Mouse (Mus musculus) neural tube, embryonic 11.5 days (tissue): ENCODE measurements around the gene Alk. TPM values are rescaled to one million over a fixed set of nuclear protein-coding genes. Genes with fewer than 3 reads are reported as not detected.

ENCODE experiments used
- ATAC-seq: fragments of 200-750 bp; cut with Nextera tagmentation; 2 replicates; pipeline ENCODE4 v1.8.0; 2017; ENCODE audit warnings: moderate number of reproducible peaks, mild to moderate bottlenecking, moderate TSS enrichment, moderate library complexity; ENCODE audit not compliant: insufficient read depth, low FRiP score, low TSS enrichment
- DNase-seq: peaks from one replicate; pipeline ENCODE4 v3.0.0-alpha.2; 2015; ENCODE audit warnings: low spot score
- H3K27ac ChIP-seq: fragments of 300-500 bp; sonication (generic); 2 replicates; pipeline ENCODE4 v1.5.1; 2014; ENCODE audit warnings: low read depth, mild to moderate bottlenecking, low read length
- H3K27me3 ChIP-seq: fragments of 300-500 bp; sonication (generic); 2 replicates; pipeline ENCODE4 v1.6.1; 2014; ENCODE audit warnings: mild to moderate bottlenecking, low read length, mixed read lengths; ENCODE audit not compliant: control insufficient read depth, insufficient read depth
- H3K36me3 ChIP-seq: fragments of 300-500 bp; sonication (generic); 2 replicates; pipeline ENCODE4 v1.6.1; 2014; ENCODE audit warnings: mild to moderate bottlenecking, low read length, moderate library complexity, mixed read lengths; ENCODE audit not compliant: control insufficient read depth, insufficient read depth
- H3K4me1 ChIP-seq: fragments of 300-500 bp; sonication (generic); 2 replicates; pipeline ENCODE4 v1.6.1; 2014; ENCODE audit warnings: low read length, mixed read lengths; ENCODE audit not compliant: control insufficient read depth, insufficient read depth
- H3K4me2 ChIP-seq: fragments of 300-500 bp; sonication (generic); 2 replicates; pipeline ENCODE4 v1.6.1; 2014; ENCODE audit warnings: low read depth, mild to moderate bottlenecking, moderate library complexity
- H3K4me3 ChIP-seq: fragments of 300-500 bp; sonication (generic); 2 replicates; pipeline ENCODE4 v1.5.1; 2014; ENCODE audit warnings: low read depth, low read length
- H3K9ac ChIP-seq: fragments of 300-500 bp; sonication (generic); 2 replicates; pipeline ENCODE4 v1.6.1; 2014; ENCODE audit warnings: mild to moderate bottlenecking, low read length
- H3K9me3 ChIP-seq: fragments of 300-500 bp; sonication (generic); 2 replicates; pipeline ENCODE4 v1.6.1; 2016; ENCODE audit warnings: low read length; ENCODE audit not compliant: control insufficient read depth
- WGBS: fragments of 180-500 bp; shearing (Covaris S2); extraction: QIAGEN DNeasy Blood & Tissue Kit; methylation state at CpG from one replicate; pipeline ENCODE4 v1.1.7; 2014; 5-methylcytosine and 5-hydroxymethylcytosine counted together
- polyA plus RNA-seq: library from polyadenylated mRNA; unstranded; fragments of >200 nt; fragmentation: Nextera tagmentation; extraction: Ambion mirVana; gene quantifications from 2 replicates; pipeline ENCODE4 v1.2.1, GENCODE M21; 2014

Gene Alk
- polyA plus RNA-seq, 1 experiment from 2014 or later = 0.40 TPM

DNA sequence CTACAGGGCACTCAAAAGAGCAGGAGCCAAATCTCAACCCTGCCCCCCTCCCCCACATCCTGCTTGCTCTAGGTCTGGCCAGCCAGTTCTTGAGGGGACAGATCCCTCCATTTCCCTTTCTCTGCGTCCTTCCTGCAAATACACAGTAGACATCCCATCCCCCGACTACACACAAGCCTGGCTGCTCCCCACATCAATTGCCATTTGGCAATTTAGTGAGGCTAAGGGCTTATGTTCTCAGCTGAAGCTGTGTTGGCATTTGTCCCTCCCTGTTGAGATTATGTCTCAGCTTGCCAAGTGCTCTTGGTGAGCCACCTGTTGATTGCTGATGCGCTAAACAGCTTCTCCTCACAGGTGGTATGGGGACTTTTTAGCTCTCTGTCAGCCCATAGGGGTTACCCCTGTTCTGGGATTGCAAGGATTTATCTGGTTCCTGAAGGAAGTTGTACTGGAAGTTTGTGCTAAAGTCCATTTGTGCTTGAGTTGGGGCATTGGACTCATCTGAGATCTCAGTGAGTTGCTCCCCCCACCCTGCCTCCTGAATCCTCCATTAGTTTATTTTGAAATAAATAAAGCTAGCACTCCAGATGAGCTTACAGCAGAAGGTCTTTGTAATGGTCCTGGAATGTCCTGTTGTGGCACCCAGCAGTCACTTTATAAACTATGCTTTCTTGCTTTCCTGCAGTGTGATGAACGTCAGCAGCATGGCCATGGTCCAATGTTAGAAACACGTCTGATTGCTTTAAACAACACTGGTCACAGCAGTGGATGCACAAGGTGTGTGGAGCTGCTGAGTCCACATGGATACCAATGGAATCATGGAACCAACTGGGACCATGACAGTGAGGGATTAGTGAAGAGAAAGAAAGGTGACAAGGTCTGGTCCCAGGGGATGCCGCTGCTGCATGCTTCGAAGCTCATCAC is 353.7 kb downstream of the Alk start:
- Histone ChIP-seq H3K4me3 (no peak overlapping the region), H3K9ac (no peak overlapping the region)
- no peak for DNase-seq

GRCm38 (mm10) chr17:72242036-72242435 is 362.4 kb downstream of the Alk start:
- H3K4me3 ChIP-seq = no peak overlapping the region
- peak; percentile 20 for DNase-seq
- no peaks in the 10 kb centered on the region for H3K27me3 ChIP-seq
- no peaks in the 10 kb centered on the region for H3K4me1 ChIP-seq
- no peak overlapping the region for H3K4me2 ChIP-seq
- H3K36me3 ChIP-seq = no peaks in the 10 kb centered on the region
- H3K27ac ChIP-seq = no peak overlapping the region
- H3K9ac ChIP-seq = no peak overlapping the region
- no peaks in the 10 kb centered on the region for H3K9me3 ChIP-seq
- ATAC-seq = no peak
- WGBS = 43% methylated on average over 4 of the region's 4 CpGs

More for the DNA sequence above, 353.7 kb downstream of the Alk start:
- no peaks in the 10 kb centered on the region for H3K27me3 ChIP-seq
- 70% methylated on average over 7 of the region's 7 CpGs for WGBS
- no peaks in the 10 kb centered on the region for H3K4me1 ChIP-seq
- no peak overlapping the region for H3K27ac ChIP-seq
- no peak for ATAC-seq
- H3K36me3 ChIP-seq = no peaks in the 10 kb centered on the region
- no peak overlapping the region for H3K4me2 ChIP-seq
- H3K9me3 ChIP-seq = no peaks in the 10 kb centered on the region

- no peaks in the 10 kb centered on the region for H3K27me3 ChIP-seq
- no peak overlapping the region for H3K4me2 ChIP-seq
- H3K4me1 ChIP-seq = no peaks in the 10 kb centered on the region
- WGBS = 97% methylated on average over 1 of the region's 1 CpGs
- H3K36me3 ChIP-seq = no peaks in the 10 kb centered on the region
- DNase-seq (no peak), ATAC-seq (no peak)
- H3K9me3 ChIP-seq = no peaks in the 10 kb centered on the region
- no peak overlapping the region for H3K9ac ChIP-seq
- no peak overlapping the region for H3K4me3 ChIP-seq
- H3K27ac ChIP-seq = no peak overlapping the region
Observed at GRCm38 (mm10) chr17:72237315-72237714, 367.1 kb downstream of the Alk start.

DNA sequence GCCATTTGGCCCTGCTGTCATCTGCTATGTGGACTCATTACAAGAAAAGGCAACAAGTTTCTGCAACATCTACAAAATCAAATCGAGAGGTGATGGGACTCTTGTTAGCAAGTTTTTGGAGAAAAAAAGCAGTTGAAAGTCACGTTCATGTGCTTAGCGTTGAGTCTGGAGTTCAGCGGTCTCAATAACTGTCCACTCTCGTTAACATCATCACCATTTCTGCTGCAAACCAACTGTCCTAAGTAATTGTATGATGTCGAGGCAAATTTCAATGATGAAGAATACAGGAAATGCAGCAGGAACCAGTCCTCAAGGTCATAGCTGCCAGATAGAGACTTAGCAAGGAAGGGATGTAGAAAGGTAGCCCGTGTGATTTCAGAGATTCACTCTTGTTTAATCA is 373.5 kb downstream of the Alk start:
- Histone ChIP-seq H3K4me3 (no peak overlapping the region), H3K9ac (no peak overlapping the region), H3K9me3 (no peaks in the 10 kb centered on the region), H3K27me3 (no peaks in the 10 kb centered on the region), H3K4me2 (no peak overlapping the region), H3K36me3 (no peaks in the 10 kb centered on the region), H3K27ac (no peak overlapping the region), H3K4me1 (no peaks in the 10 kb centered on the region)
- ATAC-seq = no peak
- DNase-seq = no peak
- WGBS = 91% methylated on average over 7 of the region's 7 CpGs

- H3K4me3 ChIP-seq = no peak overlapping the region
- no peak overlapping the region for H3K27ac ChIP-seq
- H3K27me3 ChIP-seq = no peaks in the 10 kb centered on the region
- no peaks in the 10 kb centered on the region for H3K36me3 ChIP-seq
- ATAC-seq (no peak), DNase-seq (no peak)
- 87% methylated on average over 3 of the region's 3 CpGs for WGBS
- no peak overlapping the region for H3K4me2 ChIP-seq
- H3K4me1 ChIP-seq = no peaks in the 10 kb centered on the region
- no peak overlapping the region for H3K9ac ChIP-seq
- H3K9me3 ChIP-seq = no peaks in the 10 kb centered on the region
Observed at GRCm38 (mm10) chr17:72218816-72219215, 385.6 kb downstream of the Alk start.

- ATAC-seq (no peak), DNase-seq (no peak)
- Histone ChIP-seq H3K9me3 (no peaks in the 10 kb centered on the region), H3K4me1 (no peaks in the 10 kb centered on the region), H3K27ac (no peak overlapping the region), H3K9ac (no peak overlapping the region), H3K4me2 (no peak overlapping the region), H3K4me3 (no peak overlapping the region), H3K36me3 (no peaks in the 10 kb centered on the region), H3K27me3 (no peaks in the 10 kb centered on the region)
- WGBS = 85% methylated on average over 6 of the region's 6 CpGs
Observed at GRCm38 (mm10) chr17:72197576-72197975, 406.9 kb downstream of the Alk start.

DNA sequence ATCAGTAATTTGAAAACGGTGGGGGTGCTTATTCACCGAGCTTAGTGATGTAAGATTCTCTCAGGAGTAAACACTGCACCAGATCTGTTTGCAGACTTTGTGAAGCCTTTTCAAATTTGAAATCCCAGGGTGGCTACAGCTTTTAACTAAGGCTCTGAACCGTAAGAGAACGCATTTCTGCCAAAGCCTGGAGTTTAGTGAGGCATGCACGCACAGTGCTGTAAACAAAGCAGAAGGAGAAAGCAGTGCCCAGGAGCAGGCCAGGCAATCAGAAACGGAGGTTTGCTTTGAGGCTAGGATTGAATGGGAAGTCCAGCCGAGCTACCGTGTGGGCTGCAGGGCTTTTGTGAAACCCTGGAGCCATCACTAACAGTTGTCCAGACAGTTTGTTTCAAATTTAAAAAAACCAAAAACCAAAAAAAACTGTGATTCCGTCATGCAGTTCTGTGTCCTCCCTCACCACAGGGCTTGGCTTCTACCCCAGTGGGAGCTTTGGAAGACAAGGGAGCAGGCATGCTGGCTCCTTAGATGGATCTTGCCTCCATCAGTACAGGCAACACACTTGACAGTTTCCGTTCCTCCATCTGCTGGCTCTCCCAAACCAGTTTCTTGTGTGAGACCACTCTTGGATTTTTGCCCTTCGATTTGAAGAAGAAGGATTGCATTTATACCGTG is 409.3 kb downstream of the Alk start:
- H3K9me3 ChIP-seq = no peaks in the 10 kb centered on the region
- H3K4me3 ChIP-seq = no peak overlapping the region
- H3K27me3 ChIP-seq = no peaks in the 10 kb centered on the region
- H3K27ac ChIP-seq = no peak overlapping the region
- WGBS = 40% methylated on average over 12 of the region's 12 CpGs
- H3K9ac ChIP-seq = no peak overlapping the region
- no peaks in the 10 kb centered on the region for H3K36me3 ChIP-seq
- no peak overlapping the region for H3K4me2 ChIP-seq
- ATAC-seq (no peak), DNase-seq (no peak)
- no peaks in the 10 kb centered on the region for H3K4me1 ChIP-seq

GRCm38 (mm10) chr17:72190536-72190935 is 413.9 kb downstream of the Alk start:
- Histone ChIP-seq H3K36me3 (no peaks in the 10 kb centered on the region), H3K4me2 (no peak overlapping the region), H3K27me3 (no peaks in the 10 kb centered on the region), H3K4me3 (no peak overlapping the region), H3K9ac (no peak overlapping the region), H3K27ac (no peak overlapping the region), H3K4me1 (no peaks in the 10 kb centered on the region), H3K9me3 (no peaks in the 10 kb centered on the region)
- WGBS = 85% methylated on average over 8 of the region's 8 CpGs
- ATAC-seq = no peak
- DNase-seq = no peak

GRCm38 (mm10) chr17:72187026-72187425 is 417.4 kb downstream of the Alk start:
- Histone ChIP-seq H3K27me3 (no peaks in the 10 kb centered on the region), H3K9me3 (no peaks in the 10 kb centered on the region), H3K4me3 (no peak overlapping the region), H3K9ac (no peak overlapping the region), H3K27ac (no peak overlapping the region), H3K4me1 (no peaks in the 10 kb centered on the region), H3K4me2 (no peak overlapping the region), H3K36me3 (no peaks in the 10 kb centered on the region)
- WGBS = 78% methylated on average over 1 of the region's 1 CpGs
- no peak for ATAC-seq
- no peak for DNase-seq
